ENCODE assay signal across 8 mouse cellular contexts in the genomic region with DNA sequence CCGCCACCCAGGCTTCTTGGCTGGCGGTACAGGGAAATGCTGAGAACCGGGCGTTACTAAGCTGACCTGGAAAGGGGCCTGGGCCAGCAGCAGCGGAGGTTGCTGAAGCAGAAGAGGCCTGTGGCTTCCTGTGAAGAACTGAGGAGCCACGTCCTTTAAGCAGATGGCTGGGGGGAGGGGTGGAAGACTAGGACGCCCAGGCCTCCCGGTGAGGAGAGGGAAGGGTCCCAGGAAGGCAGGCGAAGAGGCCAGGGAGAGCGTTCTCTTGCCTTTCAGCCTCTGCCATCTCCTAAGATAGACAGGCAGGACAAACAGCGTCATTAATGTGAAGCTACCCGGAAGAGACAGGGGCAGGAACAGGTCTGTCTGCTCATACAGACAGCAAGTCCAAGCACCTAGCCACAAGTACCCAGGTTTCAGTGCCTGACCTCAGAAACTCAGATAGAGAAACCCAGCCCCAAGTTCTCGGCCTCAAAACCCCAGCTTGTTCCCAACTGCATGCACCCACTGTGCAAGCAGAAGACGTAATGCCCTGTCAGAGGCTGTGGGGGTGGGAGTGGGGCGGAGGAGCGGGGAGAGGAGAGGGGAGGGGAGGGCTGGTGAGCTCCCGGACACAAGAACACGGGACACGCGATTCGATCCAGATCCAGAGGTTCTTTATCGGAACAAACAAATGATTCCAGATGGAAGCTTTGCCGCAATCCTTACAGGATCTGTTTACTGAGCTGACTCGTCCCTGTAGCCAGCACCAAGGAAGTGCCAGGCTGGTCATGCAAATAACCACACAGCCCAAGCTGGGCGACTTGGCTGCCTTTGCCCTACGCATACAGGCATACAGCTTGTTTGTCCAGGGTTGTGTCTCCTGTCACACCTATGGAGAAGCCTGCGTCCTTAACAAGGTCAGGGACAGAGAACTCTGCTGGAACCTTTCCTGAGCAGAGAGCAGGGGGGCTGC. TPM values are rescaled to one million over a fixed set of nuclear protein-coding genes. Genes with fewer than 3 reads are reported as not detected.
DNase-seq lines count a peak whose midpoint lies in the region; ATAC-seq lines count a peak whose summit lies in the region.

No protein-coding gene starts in this region.

- H3K4me1 ChIP-seq in embryonic facial prominence, embryonic 11.5 days (ENCODE audit: control insufficient read depth, insufficient read depth, low read length) = peaks cover 3% of the 10 kb centered on the region; the same call in 1 of the 2 replicates
- peaks cover 55% of the 10 kb centered on the region for H3K4me1 ChIP-seq in heart, embryonic 12.5 days (replicated peaks)
- peaks cover 28% of the 10 kb centered on the region for H3K4me1 ChIP-seq in kidney, embryonic 15.5 days
- peaks cover 16% of the 10 kb centered on the region for H3K4me1 ChIP-seq in neural tube, embryonic 15.5 days

- H3K4me2 ChIP-seq in embryonic facial prominence, embryonic 11.5 days (ENCODE audit: low read depth, low read length) = peak overlapping the region; percentile 27
- peak overlapping the region; percentile 47 for H3K4me2 ChIP-seq in heart, embryonic 12.5 days
- H3K4me2 ChIP-seq in kidney, embryonic 15.5 days = peak overlapping the region; percentile 51
- H3K4me2 ChIP-seq in neural tube, embryonic 15.5 days = peak overlapping the region; percentile 49

- H3K9me3 ChIP-seq in embryonic facial prominence, embryonic 11.5 days (replicated peaks; ENCODE audit: control insufficient read depth, low read length) = no peaks in the 10 kb centered on the region
- H3K9me3 ChIP-seq in heart, embryonic 12.5 days (replicated peaks) = no peaks in the 10 kb centered on the region
- no peaks in the 10 kb centered on the region for H3K9me3 ChIP-seq in kidney, embryonic 15.5 days (replicated peaks)
- H3K9me3 ChIP-seq in neural tube, embryonic 15.5 days (replicated peaks) = no peaks in the 10 kb centered on the region

- 0 out of 2 replicates have a peak, but pooled peaks have one; percentile 16 for ATAC-seq in embryonic facial prominence, embryonic 11.5 days (replicated peaks; ENCODE audit: insufficient number of reproducible peaks, low FRiP score, low TSS enrichment, low read depth)
- peak; percentile 37 for ATAC-seq in heart, embryonic 12.5 days (ENCODE audit: insufficient number of reproducible peaks, low FRiP score)
- peak; percentile 33 for ATAC-seq in kidney, embryonic 15.5 days (replicated peaks; ENCODE audit: low FRiP score)
- ATAC-seq in neural tube, embryonic 15.5 days (ENCODE audit: low FRiP score) = peak; percentile 58

- DNase-seq in A20 (ENCODE audit: low read depth, low spot score) (peak; percentile 76), adipocyte (ENCODE audit: low spot score) (peak; percentile 65)
- DNase-seq in embryonic facial prominence, embryonic 11.5 days (ENCODE audit: low spot score) = peak; percentile 69
- peak; percentile 56 to 57 for DNase-seq in lung, adult 18-20 months
- peak; percentile 86 for DNase-seq in thymus, postnatal 25 days

- peak overlapping the region; percentile 7; the same call in 1 of the 2 replicates for H3K4me3 ChIP-seq in embryonic facial prominence, embryonic 11.5 days (ENCODE audit: low read depth, low read length)
- peak overlapping the region; percentile 9; the same call in 1 of the 2 replicates for H3K4me3 ChIP-seq in heart, embryonic 12.5 days
- H3K4me3 ChIP-seq in kidney, embryonic 15.5 days (replicated peaks) = peak overlapping the region; percentile 13
- H3K4me3 ChIP-seq in neural tube, embryonic 15.5 days (replicated peaks) = peak overlapping the region; percentile 16; the same call in 1 of the 2 replicates

- 12% methylated on average over 27 of the region's 27 CpGs for WGBS in embryonic facial prominence, embryonic 11.5 days
- 18% methylated on average over 27 of the region's 27 CpGs for WGBS in heart, embryonic 12.5 days
- WGBS in kidney, embryonic 15.5 days = 13% methylated on average over 27 of the region's 27 CpGs
- 11% methylated on average over 27 of the region's 27 CpGs for WGBS in neural tube, embryonic 15.5 days

- H3K27ac ChIP-seq in embryonic facial prominence, embryonic 11.5 days (replicated peaks; ENCODE audit: low read depth, low read length) = peak overlapping the region; percentile 56
- H3K27ac ChIP-seq in heart, embryonic 12.5 days (ENCODE audit: poor library complexity, severe bottlenecking) = peak overlapping the region; percentile 88
- H3K27ac ChIP-seq in kidney, embryonic 15.5 days = peak overlapping the region; percentile 67
- peak overlapping the region; percentile 75 for H3K27ac ChIP-seq in neural tube, embryonic 15.5 days (replicated peaks)

- H3K27me3 ChIP-seq in embryonic facial prominence, embryonic 11.5 days (ENCODE audit: control insufficient read depth, insufficient read depth, low read length) = no peaks in the 10 kb centered on the region
- H3K27me3 ChIP-seq in heart, embryonic 12.5 days (replicated peaks) = no peaks in the 10 kb centered on the region
- H3K27me3 ChIP-seq in kidney, embryonic 15.5 days = no peaks in the 10 kb centered on the region
- no peaks in the 10 kb centered on the region for H3K27me3 ChIP-seq in neural tube, embryonic 15.5 days (replicated peaks)

- peak overlapping the region; percentile 56 for H3K9ac ChIP-seq in embryonic facial prominence, embryonic 11.5 days (replicated peaks; ENCODE audit: low read length)
- H3K9ac ChIP-seq in heart, embryonic 12.5 days = peak overlapping the region; percentile 56
- peak overlapping the region; percentile 35 for H3K9ac ChIP-seq in kidney, embryonic 15.5 days
- peak overlapping the region; percentile 37 for H3K9ac ChIP-seq in neural tube, embryonic 15.5 days (replicated peaks)

- no peaks in the 10 kb centered on the region for H3K36me3 ChIP-seq in embryonic facial prominence, embryonic 11.5 days (replicated peaks; ENCODE audit: control insufficient read depth, insufficient read depth, low read depth, low read length)
- H3K36me3 ChIP-seq in heart, embryonic 12.5 days = no peaks in the 10 kb centered on the region
- H3K36me3 ChIP-seq in kidney, embryonic 15.5 days = no peaks in the 10 kb centered on the region
- H3K36me3 ChIP-seq in neural tube, embryonic 15.5 days = no peaks in the 10 kb centered on the region

RNA-seq across cellular contexts. Expression of gene Fam76a, which starts 24.0 kb away (rescaled TPM):
- polyA plus RNA-seq in embryonic facial prominence, embryonic 11.5 days (2014; fragmentation: Nextera tagmentation; extraction: Ambion mirVana) = 26.3 and 36.6 TPM in 2 replicates
- 25.9 and 29.0 TPM in 2 replicates for polyA plus RNA-seq in heart, embryonic 12.5 days (2016; fragmentation: Nextera tagmentation; extraction: Ambion mirVana)
- 35.1 and 35.8 TPM in 2 replicates for polyA plus RNA-seq in kidney, embryonic 15.5 days (2015; fragmentation: Nextera tagmentation; extraction: Ambion mirVana)
- polyA plus RNA-seq in neural tube, embryonic 15.5 days (2015; fragmentation: Nextera tagmentation; extraction: Ambion mirVana) = 37.3 and 37.5 TPM in 2 replicates

RNA-seq across cellular contexts. Expression of gene Fgr, which starts 27.6 kb away (rescaled TPM):
- polyA plus RNA-seq in embryonic facial prominence, embryonic 11.5 days (2014; fragmentation: Nextera tagmentation; extraction: Ambion mirVana) = 0.08 and 0.20 TPM in 2 replicates
- 0.19 and 0.23 TPM in 2 replicates for polyA plus RNA-seq in heart, embryonic 12.5 days (2016; fragmentation: Nextera tagmentation; extraction: Ambion mirVana)
- 0.63 and 0.81 TPM in 2 replicates for polyA plus RNA-seq in kidney, embryonic 15.5 days (2015; fragmentation: Nextera tagmentation; extraction: Ambion mirVana)
- polyA plus RNA-seq in neural tube, embryonic 15.5 days (2015; fragmentation: Nextera tagmentation; extraction: Ambion mirVana) = 0.23 and 0.91 TPM in 2 replicates

Comparison
In these comparisons a context has a peak if more than half of its experiments do, and no peak if none do; other contexts are left out.
1. Peak in every context shown above with its lines: DNase-seq, ATAC-seq, H3K4me3 ChIP-seq and H3K27ac ChIP-seq.